Mouse (Mus musculus) lung, embryonic 15.5 days (tissue): ENCODE data around the gene Gprin2. TPM values are rescaled to one million over a fixed set of nuclear protein-coding genes. Genes with fewer than 3 reads are reported as not detected.

Source experiments
- ATAC-seq: fragments of 200-750 bp; cut with Nextera tagmentation; 2 replicates; pipeline ENCODE4 v1.8.0; 2017; ENCODE audit warnings: moderate number of reproducible peaks, borderline replicate concordance; ENCODE audit not compliant: low FRiP score, low TSS enrichment; ENCODE audit errors: extremely low read depth
- H3K27ac ChIP-seq: fragments of 300-500 bp; sonication (generic); 2 replicates; pipeline ENCODE4 v1.5.1; 2015; ENCODE audit warnings: moderate library complexity, mild to moderate bottlenecking, inconsistent platforms
- H3K27me3 ChIP-seq: fragments of 300-500 bp; sonication (generic); 2 replicates; pipeline ENCODE4 v1.6.1; 2015; ENCODE audit warnings: inconsistent platforms
- H3K36me3 ChIP-seq: fragments of 300-500 bp; sonication (generic); 2 replicates; pipeline ENCODE4 v1.6.1; 2015; ENCODE audit warnings: inconsistent platforms
- H3K4me1 ChIP-seq: fragments of 300-500 bp; sonication (generic); 2 replicates; pipeline ENCODE4 v1.6.1; 2015; ENCODE audit warnings: inconsistent platforms
- H3K4me2 ChIP-seq: fragments of 300-500 bp; sonication (generic); 2 replicates; pipeline ENCODE4 v1.6.1; 2015; ENCODE audit warnings: inconsistent platforms, mild to moderate bottlenecking, moderate library complexity
- H3K4me3 ChIP-seq: fragments of 300-500 bp; sonication (generic); 2 replicates; pipeline ENCODE4 v1.5.1; 2015; ENCODE audit warnings: mild to moderate bottlenecking, inconsistent platforms
- H3K9ac ChIP-seq: fragments of 300-500 bp; sonication (generic); 2 replicates; pipeline ENCODE4 v1.6.1; 2015; ENCODE audit warnings: inconsistent platforms
- H3K9me3 ChIP-seq: fragments of 300-500 bp; sonication (generic); 2 replicates; pipeline ENCODE4 v1.6.1; 2016; ENCODE audit warnings: inconsistent platforms
- WGBS: fragments of 180-500 bp; shearing (Covaris S2); methylation state at CpG from one replicate; pipeline ENCODE4 v1.1.7; 2015; 5-methylcytosine and 5-hydroxymethylcytosine counted together
- polyA plus RNA-seq: library from polyadenylated mRNA; unstranded; fragments of >200 nt; fragmentation: Nextera tagmentation; extraction: Ambion mirVana; gene quantifications from 2 replicates; pipeline ENCODE4 v1.2.1, GENCODE M21; 2015

The Gprin2 gene
- polyA plus RNA-seq, 1 experiment from 2014 or later = 0.30 TPM

GRCm38 (mm10) chr14:34139671-34140664 is 61.5 kb downstream of the Gprin2 start:
- Histone ChIP-seq H3K27ac (no peak overlapping the region), H3K9me3 (no peaks in the 10 kb centered on the region), H3K9ac (no peak overlapping the region), H3K4me3 (no peak overlapping the region), H3K4me1 (no peaks in the 10 kb centered on the region), H3K27me3 (no peaks in the 10 kb centered on the region), H3K4me2 (no peak overlapping the region), H3K36me3 (no peaks in the 10 kb centered on the region)
- no peak for ATAC-seq
- whole genome bisulfite sequencing = 79% methylated on average over 15 of the region's 15 CpGs

Other genes starting within 250 kb of the Gprin2 start
- 0.02 TPM in 1 of 2 replicates, not detected in the other for gene Rbp3, start 247.7 kb downstream of the Gprin2 start, polyA plus RNA-seq
- not detected in 2 replicates for gene Zfp488, start 222.9 kb downstream of the Gprin2 start, polyA plus RNA-seq
- gene Gm30083, start 186.5 kb downstream of the Gprin2 start, polyA plus RNA-seq = not detected in 2 replicates
- not detected in 2 replicates for gene Gm5460, start 184.9 kb downstream of the Gprin2 start, polyA plus RNA-seq
- not detected in 2 replicates for gene Antxrl, start 148.9 kb downstream of the Gprin2 start, polyA plus RNA-seq
- 6.2 and 7.5 TPM in 2 replicates for gene Anxa8, start 115.7 kb downstream of the Gprin2 start, polyA plus RNA-seq
- gene A630023A22Rik, start 98.9 kb downstream of the Gprin2 start, polyA plus RNA-seq = 0.28 TPM in 1 of 2 replicates, not detected in the other
- gene Npy4r, start 49.2 kb downstream of the Gprin2 start, polyA plus RNA-seq = 0.09 and 0.13 TPM in 2 replicates
- 0.66 and 0.72 TPM in 2 replicates for gene Syt15, start 17.9 kb upstream of the Gprin2 start, polyA plus RNA-seq
- gene Shld2, start 108.8 kb upstream of the Gprin2 start, polyA plus RNA-seq = 10.1 and 12.6 TPM in 2 replicates
- gene Glud1, start 109.1 kb upstream of the Gprin2 start, polyA plus RNA-seq = 66.4 and 68.7 TPM in 2 replicates
- not detected in 2 replicates for gene Fam25c, start 153.8 kb upstream of the Gprin2 start, polyA plus RNA-seq
- 6.2 and 7.5 TPM in 2 replicates for gene Sncg, start 173.1 kb upstream of the Gprin2 start, polyA plus RNA-seq
- gene Mmrn2, start 173.8 kb upstream of the Gprin2 start, polyA plus RNA-seq = 12.7 and 14.3 TPM in 2 replicates